Mouse (Mus musculus) cerebellum, adult 2 months (tissue): Measurements from ENCODE around the gene Eif3a. TPM values are rescaled to one million over a fixed set of nuclear protein-coding genes. Genes with fewer than 3 reads are reported as not detected.

Experiments
- DNase-seq, 2 experiments: peaks; one replicate each; pipeline ENCODE4 v3.0.0; 2021
- H3K27ac ChIP-seq: fragments of 200-500 bp; 2 replicates; pipeline ENCODE4 v1.5.1; 2012; ENCODE audit warnings: low read length, control low read depth, inconsistent platforms; ENCODE audit not compliant: insufficient read depth
- H3K27me3 ChIP-seq: fragments of 200-500 bp; 2 replicates; pipeline ENCODE4 v1.6.1; 2012; ENCODE audit warnings: inconsistent platforms, mild to moderate bottlenecking, low read length, moderate library complexity; ENCODE audit not compliant: control insufficient read depth, insufficient read depth
- H3K4me1 ChIP-seq: fragments of 200-500 bp; 2 replicates; pipeline ENCODE4 v1.6.1; 2011; ENCODE audit warnings: low read length; ENCODE audit not compliant: control insufficient read depth, insufficient read depth
- H3K4me3 ChIP-seq: fragments of 200-500 bp; replicated peaks from 2 replicates; pipeline ENCODE3; 2011; ENCODE audit warnings: mild to moderate bottlenecking, low read depth, low read length, control low read depth; ENCODE audit not compliant: insufficient read depth
- CTCF ChIP-seq: fragments of 200-500 bp; IDR thresholded peaks from 2 replicates; pipeline ENCODE4 v1.5.1; 2011; ENCODE audit warnings: low read depth, mild to moderate bottlenecking, control low read depth, low read length, moderate library complexity, borderline replicate concordance; ENCODE audit not compliant: insufficient read depth
- POLR2A ChIP-seq: fragments of 200-500 bp; IDR thresholded peaks from 2 replicates; pipeline ENCODE4 v1.6.1; 2011; ENCODE audit warnings: low read length, control low read depth, borderline replicate concordance; ENCODE audit not compliant: insufficient read depth
- WGBS: fragments of 180-500 bp; shearing (Covaris S2); methylation state at CpG from one replicate; pipeline ENCODE4 v1.1.7; 2018; 5-methylcytosine and 5-hydroxymethylcytosine counted together
- polyA plus RNA-seq: library from polyadenylated mRNA; depleted of rRNA; stranded (reverse); fragments of >200 nt; gene quantifications from 2 replicates; pipeline ENCODE4 v1.2.3, GENCODE M21; 2012

The Eif3a gene
- polyA plus RNA-seq, 1 experiment = 73.5 TPM

- DNase-seq = no peak
- Histone ChIP-seq H3K4me1 (no peaks in the 10 kb centered on the region), H3K4me3 (no peak overlapping the region), H3K27ac (no peak overlapping the region), H3K27me3 (no peaks in the 10 kb centered on the region; the same call in 1 of the 2 replicates)
- WGBS = 73% methylated on average over 2 of the region's 2 CpGs
- TF ChIP-seq CTCF = no peak
- TF ChIP-seq POLR2A = no peak
These were observed 14.4 kb upstream of the Eif3a start for GRCm38 (mm10) chr19:60804903-60805302.

GRCm38 (mm10) chr19:60799867-60800569 lies 9.6 kb upstream of the Eif3a start:
- TF ChIP-seq POLR2A (no peak), CTCF (no peak)
- WGBS = 78% methylated on average over 7 of the region's 7 CpGs
- Histone ChIP-seq H3K27ac (no peak overlapping the region), H3K27me3 (no peaks in the 10 kb centered on the region; the same call in 1 of the 2 replicates), H3K4me3 (no peak overlapping the region), H3K4me1 (no peaks in the 10 kb centered on the region)
- DNase-seq = no peak

GRCm38 (mm10) chr19:60797415-60797814 lies 7.0 kb upstream of the Eif3a start:
- Histone ChIP-seq H3K4me1 (no peaks in the 10 kb centered on the region), H3K4me3 (no peak overlapping the region), H3K27me3 (no peaks in the 10 kb centered on the region), H3K27ac (no peak overlapping the region)
- no peak for TF ChIP-seq POLR2A
- no peak for TF ChIP-seq CTCF
- no peak for DNase-seq
- 95% methylated on average over 2 of the region's 2 CpGs for WGBS

- H3K4me3 ChIP-seq = no peak overlapping the region
- no peak for DNase-seq
- no peak for TF ChIP-seq CTCF
- no peak for TF ChIP-seq POLR2A
- no peaks in the 10 kb centered on the region for H3K4me1 ChIP-seq
- no peak overlapping the region for H3K27ac ChIP-seq
- no peaks in the 10 kb centered on the region for H3K27me3 ChIP-seq
- WGBS = 92% methylated on average over 2 of the region's 2 CpGs
These were observed 4.8 kb upstream of the Eif3a start for GRCm38 (mm10) chr19:60795244-60795643.

- no peak overlapping the region for H3K27ac ChIP-seq
- TF ChIP-seq CTCF (no peak), POLR2A (no peak)
These were observed 2.8 kb upstream of the Eif3a start for GRCm38 (mm10) chr19:60793170-60793707.

GRCm38 (mm10) chr19:60791164-60791563 lies 706 bp upstream of the Eif3a start:
- peak in 1 of 2 experiments; percentile 18 for DNase-seq
- H3K27me3 ChIP-seq = no peaks in the 10 kb centered on the region
- H3K27ac ChIP-seq = peak overlapping the region; percentile 100; the same call in 1 of the 2 replicates
- no peak for TF ChIP-seq POLR2A
- no peak for TF ChIP-seq CTCF
- no peaks in the 10 kb centered on the region; the same call in 1 of the 2 replicates for H3K4me1 ChIP-seq
- H3K4me3 ChIP-seq = peak overlapping the region; percentile 95
- WGBS = 11% methylated on average over 9 of the region's 9 CpGs

More at GRCm38 (mm10) chr19:60793170-60793707, 2.8 kb upstream of the Eif3a start:
- no peaks in the 10 kb centered on the region; the same call in 1 of the 2 replicates for H3K4me1 ChIP-seq
- H3K27me3 ChIP-seq = no peaks in the 10 kb centered on the region
- no peak for DNase-seq
- WGBS = 88% methylated on average over 2 of the region's 2 CpGs
- no peak overlapping the region for H3K4me3 ChIP-seq

GRCm38 (mm10) chr19:60789919-60790506 lies 445 bp downstream of the Eif3a start:
- H3K4me3 ChIP-seq = peak overlapping the region; percentile 75
- peak in 1 of 2 experiments; percentile 53 for DNase-seq
- H3K4me1 ChIP-seq = no peaks in the 10 kb centered on the region; the same call in 1 of the 2 replicates
- no peaks in the 10 kb centered on the region for H3K27me3 ChIP-seq
- H3K27ac ChIP-seq = peak overlapping the region; percentile 23
- TF ChIP-seq CTCF (no peak), POLR2A (no peak)
- WGBS = under 1% methylated on average over 60 of the region's 60 CpGs

- DNase-seq = no peak
- Histone ChIP-seq H3K27ac (no peak overlapping the region), H3K4me3 (peak overlapping the region; percentile 75), H3K27me3 (no peaks in the 10 kb centered on the region), H3K4me1 (no peaks in the 10 kb centered on the region; the same call in 1 of the 2 replicates)
- WGBS = 2% methylated on average over 7 of the region's 7 CpGs
- TF ChIP-seq POLR2A (no peak), CTCF (no peak)
These were observed 1.0 kb downstream of the Eif3a start for GRCm38 (mm10) chr19:60789452-60789851.
